In the genomic region with DNA sequence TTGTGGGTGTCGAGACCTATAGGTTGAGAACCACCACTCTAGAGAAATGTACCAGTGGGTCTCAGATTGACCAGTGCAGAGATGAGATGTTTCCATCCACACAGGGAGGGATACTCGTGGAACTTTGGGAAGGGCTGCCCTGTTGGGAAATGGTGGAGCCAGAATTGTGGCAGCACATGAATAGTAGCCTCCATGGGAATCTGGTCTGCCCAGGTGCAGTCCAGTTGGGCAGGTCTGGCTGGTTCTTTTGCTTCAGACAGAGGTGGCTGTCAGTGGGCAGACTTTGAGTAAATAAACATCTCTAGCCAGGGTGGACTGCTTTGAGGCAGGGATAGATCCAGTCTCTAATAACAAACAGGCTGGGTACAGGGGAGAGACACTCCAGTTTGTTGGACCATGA, we compare ENCODE assay signal across 18 mouse cellular contexts.
A peak's percentile ranks its signal among the peaks of the same experiment; 100 is the strongest.
DNase-seq lines count a peak whose midpoint lies in the region.
"Had no signal": no experiment of that assay in that cellular context is flagged by ENCODE, and none has a peak within 500 bp of the region (broad histone marks: within the 10 kb centered on the region; RNA-seq: fewer than 3 reads in every experiment).

No protein-coding gene starts in this region.

- DNase-seq in embryo, embryonic 10 days (ENCODE audit: low spot score) = peak; percentile 13
- no peak for DNase-seq in embryo, embryonic 10.5 days (ENCODE audit: low spot score)
- DNase-seq in kidney, postnatal 14 days = peak; percentile 13
- no peak for DNase-seq in kidney, postnatal 36 days
- DNase-seq in urinary bladder, adult 18-20 months (ENCODE audit: low spot score in 2 of 2) = peak; percentile 27 to 61
- DNase-seq in urinary bladder, postnatal 10 days (ENCODE audit: low spot score) = no peak
- peak; percentile 48 to 55 for DNase-seq in urinary bladder, postnatal 36 days (ENCODE audit: low spot score in 2 of 2)
- DNase-seq in adrenal gland, adult 18-20 months (ENCODE audit: low spot score in 2 of 2) = no peak
- DNase-seq: adrenal gland, postnatal 14 days; B cell, adult 2 months; cerebellum, adult 11-12 months; cerebellum, adult 9-11 months; cerebellum, postnatal 36 days; embryo, embryonic 11 days; gastrocnemius, adult 2 months; gastrocnemius, postnatal 25 days; heart, postnatal 10 days; heart, postnatal 4 days had no signal

Comparison
In these comparisons a context has a peak if more than half of its experiments do, and no peak if none do; other contexts are left out.
1. DNase-seq: peak in embryo, embryonic 10 days (single experiment), kidney, postnatal 14 days (single experiment), urinary bladder, adult 18-20 months (2 of 2) and urinary bladder, postnatal 36 days (2 of 2); none in embryo, embryonic 10.5 days (single experiment), kidney, postnatal 36 days (0 of 2), urinary bladder, postnatal 10 days (single experiment) and adrenal gland, adult 18-20 months (0 of 2).